Mouse (Mus musculus) embryo, embryonic 10.5 days (tissue): ENCODE measurements at regions not wholly inside any gene's neighbourhood (a gene's known extent, or its start where the extent isn't known, plus 50 kb on each side); places are given as distances from the start of the nearest gene placed in this dataset.
A peak's percentile ranks its signal among the peaks of the same experiment; 100 is the strongest.

ENCODE experiments used
- DNase-seq: peaks from one replicate; pipeline ENCODE4 v3.0.0-alpha.2; 2015; ENCODE audit warnings: low spot score

GRCm38 (mm10) chr7:40751779-40752178, 146.3 kb upstream of the Vstm2b start:
- no peak for DNase-seq

- no peak for DNase-seq
These were observed 145.9 kb upstream of the Vstm2b start for GRCm38 (mm10) chr7:40752195-40752594.

DNA sequence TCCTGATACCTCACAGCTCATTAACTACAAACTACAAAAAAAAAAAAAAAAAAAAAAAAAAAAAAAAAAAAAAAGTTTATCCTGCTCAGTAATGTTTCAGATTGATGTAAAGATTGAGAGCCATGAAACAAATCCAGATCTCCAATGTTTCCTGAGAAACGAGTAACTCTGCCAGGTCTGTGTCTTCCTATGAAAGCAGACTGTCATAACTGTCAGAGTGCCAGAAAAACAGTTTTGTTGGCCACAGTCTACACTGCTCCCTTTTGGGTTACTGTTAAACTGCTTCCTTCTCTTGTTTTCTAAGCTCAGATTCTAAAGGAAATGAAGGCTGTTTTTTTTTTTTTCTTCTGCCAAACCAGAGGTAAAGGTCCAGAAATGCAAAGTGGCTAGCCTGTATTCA, 144.6 kb upstream of the Vstm2b start:
- no peak for DNase-seq

DNA sequence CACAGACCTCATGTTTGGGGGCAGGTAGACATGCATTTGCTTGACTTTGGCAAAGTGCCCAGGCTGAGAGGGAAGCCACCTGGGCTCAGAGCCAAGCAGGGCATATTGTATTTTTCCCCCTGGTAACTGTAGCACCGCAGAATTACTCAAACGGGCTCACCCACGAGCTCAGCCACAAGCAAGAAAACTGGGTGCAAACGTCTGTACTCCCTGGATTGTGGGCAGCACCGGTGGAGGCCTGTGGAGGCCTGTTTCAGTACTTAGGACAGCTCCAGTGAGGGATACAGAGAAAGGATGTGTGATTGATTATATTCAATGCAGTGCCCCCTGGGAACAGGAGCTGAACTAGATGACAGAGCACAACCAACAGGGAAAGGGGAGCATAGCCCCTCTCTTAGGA, 135.6 kb upstream of the Vstm2b start:
- DNase-seq, result peak; percentile 74

- no peak for DNase-seq
These were observed 132.0 kb upstream of the Vstm2b start for GRCm38 (mm10) chr7:40766142-40766541.

DNA sequence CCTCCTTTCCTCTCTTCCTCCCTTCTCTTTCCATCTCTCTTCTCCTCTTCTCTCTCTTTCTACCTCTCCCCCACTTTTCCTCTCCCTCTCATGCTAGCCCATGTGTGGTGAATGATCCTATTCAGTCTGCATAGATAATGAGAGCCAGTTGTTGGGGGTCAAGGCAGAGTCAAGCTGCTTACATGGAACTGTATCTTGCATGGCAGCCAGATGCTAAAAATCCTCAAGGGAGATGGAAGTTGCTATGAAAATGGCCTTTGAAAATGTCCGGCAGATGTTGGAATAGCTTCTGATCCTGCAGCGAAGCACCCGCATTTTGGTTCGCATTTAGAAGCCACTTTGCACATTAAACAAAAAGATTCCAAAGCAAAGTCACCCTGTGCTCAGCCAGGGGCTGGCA, 121.9 kb upstream of the Vstm2b start:
- DNase-seq, result peak; percentile 76

GRCm38 (mm10) chr7:40784906-40785305, 113.2 kb upstream of the Vstm2b start:
- no peak for DNase-seq

- peak; percentile 20 for DNase-seq
These were observed 111.4 kb upstream of the Vstm2b start for GRCm38 (mm10) chr7:40786758-40787157.

GRCm38 (mm10) chr7:40788486-40788885, 109.6 kb upstream of the Vstm2b start:
- no peak for DNase-seq

DNA sequence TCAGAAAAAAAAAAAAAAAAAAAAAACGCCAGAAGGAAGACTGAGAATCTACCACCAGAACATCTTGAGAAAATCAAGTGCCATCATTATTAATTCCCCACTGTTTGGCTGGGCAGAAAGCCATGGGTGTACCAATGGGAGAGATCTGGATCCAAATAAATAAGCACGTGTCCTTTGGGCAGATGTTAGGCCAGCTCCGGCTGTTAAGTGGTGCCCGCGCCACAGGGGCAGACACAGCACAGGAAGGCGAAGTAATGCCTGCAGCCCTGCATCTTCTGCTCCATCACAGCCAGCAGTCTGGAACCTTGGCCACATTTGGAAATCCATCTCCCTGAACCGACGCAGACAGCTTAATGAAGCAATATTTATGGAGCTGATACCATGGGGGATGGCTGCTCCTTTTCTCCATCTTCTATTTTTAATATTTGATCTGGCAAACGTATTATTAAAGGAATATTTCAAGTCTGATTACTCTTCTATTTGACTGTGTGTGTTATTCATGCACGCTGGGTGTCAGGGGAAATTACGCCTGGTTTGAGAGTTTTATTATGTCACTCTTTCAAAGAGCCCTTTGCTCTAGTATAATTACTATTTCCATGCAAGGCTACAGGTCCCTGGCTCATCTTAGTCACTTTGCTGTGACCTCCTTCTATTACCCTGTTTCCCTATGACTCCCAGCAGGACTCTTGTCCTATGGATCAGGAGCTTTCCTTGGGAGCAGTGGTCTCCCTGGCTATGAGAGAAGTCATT, 103.5 kb upstream of the Vstm2b start:
- no peak for DNase-seq

DNA sequence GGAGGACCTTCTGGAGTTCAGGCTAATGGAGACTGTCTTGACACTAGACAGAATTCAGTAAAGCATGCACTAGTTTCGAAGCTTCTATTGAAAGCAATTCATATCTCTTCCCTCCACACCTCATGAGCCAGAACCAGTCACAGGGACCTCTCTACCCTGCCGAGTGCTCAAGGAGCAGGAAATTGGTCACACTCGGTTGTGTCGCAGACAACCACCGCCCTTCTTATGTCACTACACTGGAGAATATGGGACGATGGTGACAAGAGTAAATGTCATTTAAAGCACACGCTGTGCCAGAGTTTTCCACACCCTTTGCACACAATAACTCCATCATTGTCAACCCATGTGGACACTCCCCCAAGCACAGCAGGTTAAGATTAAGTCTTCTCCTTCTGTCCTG, 98.3 kb upstream of the Vstm2b start:
- DNase-seq, result no peak

DNA sequence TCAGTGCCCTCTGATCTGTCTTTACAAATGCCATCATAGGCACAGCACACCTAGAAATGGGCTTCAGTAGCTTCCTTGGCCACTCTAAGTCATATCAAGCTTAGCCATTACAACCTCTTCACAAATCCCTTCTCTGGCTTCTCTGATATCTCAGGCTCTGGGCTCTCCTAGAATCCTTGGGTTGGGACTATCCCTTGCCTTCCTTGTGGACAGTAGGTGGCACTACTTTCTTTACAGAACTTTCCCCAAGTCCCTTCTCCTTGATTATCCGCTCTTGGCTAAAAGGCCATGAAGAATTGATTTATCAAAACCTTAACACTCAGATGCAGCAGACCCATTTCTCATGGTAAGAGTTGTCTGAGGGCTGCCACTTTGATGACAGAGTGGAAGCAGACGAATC, 96.8 kb upstream of the Vstm2b start:
- DNase-seq, result no peak

GRCm38 (mm10) chr7:40805211-40805610, 92.9 kb upstream of the Vstm2b start:
- peak; percentile 19 for DNase-seq

GRCm38 (mm10) chr7:40805866-40806265, 92.3 kb upstream of the Vstm2b start:
- no peak for DNase-seq

GRCm38 (mm10) chr7:40812952-40813351, 85.2 kb upstream of the Vstm2b start:
- no peak for DNase-seq

- DNase-seq, result no peak
These were observed 72.9 kb upstream of the Vstm2b start for GRCm38 (mm10) chr7:40825141-40825742.

DNA sequence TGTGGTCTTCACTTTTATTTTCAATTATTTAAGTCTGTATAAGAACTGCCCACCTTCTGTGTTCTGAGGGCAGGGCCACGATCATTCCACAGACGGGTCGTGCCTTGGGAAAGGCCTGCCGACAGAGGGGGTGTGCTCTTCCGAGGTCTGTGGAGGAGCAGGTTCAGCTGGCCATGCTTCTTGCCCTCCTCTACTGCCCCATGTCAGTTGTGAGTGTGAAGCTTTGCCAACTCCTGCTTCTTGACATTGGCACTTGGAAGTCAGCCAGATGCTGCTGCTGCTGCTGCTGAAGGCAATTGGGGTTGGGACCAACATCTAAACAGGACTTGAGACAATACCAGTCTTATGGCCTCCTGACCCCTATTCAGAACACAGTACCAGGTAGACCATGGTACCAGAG, 68.6 kb upstream of the Vstm2b start:
- no peak for DNase-seq

GRCm38 (mm10) chr7:40831583-40831982, 66.5 kb upstream of the Vstm2b start:
- DNase-seq, result no peak

DNA sequence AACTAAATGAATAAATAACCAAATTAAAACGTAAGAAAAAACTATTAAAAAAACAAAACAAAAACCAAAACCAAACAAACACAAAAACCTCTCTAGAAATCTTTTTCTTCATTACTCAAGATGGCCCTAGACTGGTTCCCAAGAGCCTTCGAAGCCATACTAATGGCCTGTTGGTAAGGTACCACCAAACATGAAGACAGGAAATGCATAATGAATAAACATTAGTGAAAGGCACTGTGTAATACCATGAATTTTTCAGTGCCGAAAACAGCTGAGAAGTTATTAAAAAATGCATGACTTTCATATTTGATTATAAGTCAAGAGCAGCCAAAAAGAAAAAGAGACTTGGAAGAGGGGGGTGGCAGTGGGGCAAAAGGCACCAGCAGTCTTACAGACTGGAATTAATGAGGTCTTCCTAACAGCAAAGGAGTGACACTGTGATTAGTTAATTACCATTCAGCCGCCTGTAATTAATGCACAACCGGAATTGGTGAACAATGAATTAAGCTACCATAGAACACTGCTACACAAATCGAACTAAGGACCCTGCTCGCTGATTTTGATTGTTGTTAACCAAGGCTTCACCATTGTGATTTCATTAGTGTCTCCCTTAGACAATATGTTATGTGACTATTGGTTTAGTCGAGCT, 55.7 kb upstream of the Vstm2b start:
- no peak for DNase-seq

GRCm38 (mm10) chr7:40846512-40846911, 51.6 kb upstream of the Vstm2b start:
- no peak for DNase-seq
